Mouse (Mus musculus) urinary bladder, postnatal 10 days (tissue): Measurements from ENCODE around the gene Olfr418.
"Not testable (repeated sequence)": the region's sequence is repeated elsewhere in the genome, so short reads cannot be mapped to it uniquely, and the experiment has no call there.

Experiments used
- DNase-seq: peaks from one replicate; pipeline ENCODE4 v3.0.0; 2022; ENCODE audit warnings: low spot score

Olfr418 gene

DNA sequence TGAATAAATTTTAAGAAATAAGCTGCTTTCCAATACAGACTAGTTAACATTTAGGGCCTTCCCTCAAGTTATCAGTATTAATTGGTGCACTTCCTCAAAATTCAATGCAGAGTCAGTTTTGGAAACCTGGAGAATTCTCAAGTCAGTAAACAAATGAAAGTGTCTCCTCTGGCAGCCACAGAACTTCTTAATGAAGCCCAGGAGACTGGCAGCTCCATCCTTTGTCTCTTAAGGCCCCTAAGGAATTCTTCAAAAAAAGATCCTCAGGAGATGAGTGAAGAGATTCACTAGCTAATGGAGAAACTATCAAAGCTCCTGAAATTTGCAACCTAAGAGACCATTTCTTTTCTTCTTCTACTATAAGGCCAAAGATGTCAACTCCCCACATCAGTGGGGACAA lies at the start of gene Olfr418:
Gene Olfr418, plus strand, starts transcription at position 301 of the 400 bp plus-strand sequence.
- no peak for DNase-seq

DNA sequence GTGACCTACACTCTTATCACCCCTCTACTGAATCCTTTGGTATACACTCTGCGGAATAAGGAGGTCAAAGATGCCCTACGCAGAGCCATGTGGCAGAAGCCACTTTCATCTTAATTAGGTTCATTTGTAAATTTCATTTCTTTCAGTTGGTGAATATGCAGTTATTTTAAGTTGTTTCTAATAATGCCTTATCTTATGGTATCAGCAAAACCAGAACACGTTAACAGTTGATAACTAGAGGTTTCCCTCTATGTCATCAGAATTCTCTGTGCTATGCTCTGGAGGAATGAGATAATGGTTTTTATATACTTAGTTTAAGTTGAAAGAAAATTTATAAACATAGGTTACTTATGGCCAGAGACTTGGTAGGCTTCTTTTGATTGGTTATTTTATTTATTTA lies 49.3 kb upstream of the Olfr418 start:
- no peak for DNase-seq

DNA sequence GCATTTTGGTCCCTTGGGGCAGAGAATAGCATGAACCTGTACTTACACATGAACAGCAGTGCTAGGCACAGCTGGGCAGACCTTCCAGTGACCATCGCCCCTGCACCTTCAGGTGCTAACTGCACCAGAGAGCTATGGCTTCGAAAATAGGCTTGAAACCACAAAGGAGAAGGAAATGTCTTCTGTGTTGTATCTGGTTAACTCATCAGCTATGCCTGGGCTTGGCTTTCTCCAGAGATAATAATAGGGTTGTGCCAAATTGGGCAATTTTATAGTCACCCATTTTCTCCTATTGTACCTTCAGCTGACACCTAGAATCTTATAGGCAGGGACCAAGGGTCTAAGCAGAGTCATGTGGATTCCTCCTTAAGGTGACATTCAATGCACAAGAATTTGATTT lies 38.7 kb upstream of the Olfr418 start, which contains the start of gene Fcer1a:
Gene Fcer1a, minus strand, starts transcription at position 134 of the 400 bp plus-strand sequence.
- no peak for DNase-seq

DNA sequence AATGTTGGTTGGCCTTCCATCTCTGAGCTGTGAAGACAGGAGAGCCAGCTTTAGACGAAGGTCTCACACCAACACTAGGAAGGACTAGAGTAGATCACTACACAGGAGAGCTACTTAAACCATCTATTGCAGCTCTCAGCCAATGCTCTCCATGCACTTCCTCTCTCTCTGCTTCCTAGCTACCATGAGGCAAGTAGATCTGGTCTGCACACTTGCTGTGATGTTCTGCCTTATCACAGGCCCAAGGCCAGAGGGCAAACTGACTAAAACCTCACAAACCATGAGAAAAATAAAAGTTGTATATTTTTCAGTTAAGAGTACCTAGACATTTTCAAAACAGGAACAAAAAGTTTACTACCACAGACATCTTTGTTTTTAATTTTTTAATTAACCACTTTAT lies 28.8 kb upstream of the Olfr418 start:
- not testable (repeated sequence) for DNase-seq

DNA sequence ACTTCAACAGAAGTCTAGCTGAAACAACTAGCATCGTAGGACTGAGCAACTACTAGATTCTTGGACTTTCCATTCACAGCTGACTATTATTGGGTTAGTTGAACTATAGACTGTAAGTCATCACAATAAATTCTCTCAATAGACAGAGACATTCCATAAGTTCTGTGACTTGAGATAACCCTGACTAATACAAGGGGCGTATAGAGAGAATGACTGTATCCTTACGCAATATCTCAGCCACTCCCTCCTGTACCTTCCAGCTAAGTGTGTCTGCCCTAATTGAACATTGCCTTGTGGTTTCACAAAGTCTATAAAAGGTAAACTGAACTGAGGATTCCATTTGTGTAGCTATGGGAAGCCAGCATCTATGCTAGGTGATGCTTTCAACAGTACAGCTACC lies 15.9 kb upstream of the Olfr418 start:
- DNase-seq = no peak

DNA sequence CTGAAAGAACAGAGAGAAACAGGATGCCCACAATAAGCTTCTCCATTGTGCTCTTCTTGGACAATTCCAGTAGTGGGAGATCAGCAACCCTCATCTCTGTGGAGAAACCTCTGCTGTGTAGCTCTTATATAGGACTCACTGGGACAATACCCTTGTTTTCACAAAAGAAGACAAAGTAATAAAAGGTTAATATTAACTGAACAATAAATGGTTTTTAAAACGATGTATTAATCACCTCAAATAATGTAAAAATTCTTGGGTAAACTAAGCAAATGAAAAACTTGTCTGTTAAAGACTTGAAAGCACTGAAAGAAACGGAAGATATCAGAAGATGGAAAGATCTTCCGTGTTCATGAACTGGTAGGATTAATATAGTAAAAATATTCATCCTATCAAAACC lies 11.9 kb downstream of the Olfr418 start, which contains the start of gene Mptx2:
Gene Mptx2, minus strand, starts transcription at position 101 of the 400 bp plus-strand sequence.
- DNase-seq = no peak

DNA sequence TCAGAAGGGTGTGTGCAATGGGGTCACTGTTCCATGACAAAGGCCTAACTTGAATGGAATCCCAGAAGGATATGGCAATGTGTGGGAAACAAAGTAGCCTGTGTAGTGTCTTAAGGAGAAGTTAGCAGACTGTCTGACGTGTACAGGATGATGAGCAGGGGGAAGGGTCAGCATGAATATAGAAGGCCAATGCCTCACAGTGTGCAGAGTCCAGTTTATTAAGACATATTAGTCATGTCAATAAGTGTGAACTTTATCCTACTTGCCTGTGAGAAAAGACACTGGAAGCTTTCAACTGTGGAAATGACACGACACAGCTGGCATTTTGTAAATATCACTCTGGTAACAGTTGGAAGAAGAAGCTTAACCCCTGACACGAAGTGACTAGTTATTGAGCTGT lies 37.0 kb downstream of the Olfr418 start:
- DNase-seq = not testable (repeated sequence)

DNA sequence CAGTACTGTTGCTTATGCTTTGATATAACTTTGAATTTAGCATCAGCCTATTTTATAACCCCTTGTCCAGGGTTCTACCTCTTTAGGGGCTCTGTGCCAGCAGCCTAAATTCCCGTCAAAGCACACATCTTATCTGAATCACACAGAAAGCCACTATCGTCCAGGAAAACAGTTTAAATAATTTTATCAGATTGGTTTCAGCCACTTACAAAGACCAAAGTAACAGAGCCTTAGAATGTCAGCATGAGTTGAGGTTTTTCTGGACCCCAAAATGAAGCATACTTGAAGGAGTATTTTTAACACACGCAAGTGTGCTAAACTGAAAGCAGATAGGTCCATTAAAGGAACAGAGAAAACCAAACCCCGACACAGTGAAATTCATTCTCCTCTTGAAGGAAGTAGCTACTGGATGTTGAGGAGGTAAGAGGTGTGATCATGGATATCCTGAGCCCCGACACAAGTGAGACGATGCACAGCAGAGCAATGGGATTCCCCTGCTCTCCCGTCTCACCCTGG lies 47.8 kb downstream of the Olfr418 start:
- DNase-seq = not testable (repeated sequence)

DNA sequence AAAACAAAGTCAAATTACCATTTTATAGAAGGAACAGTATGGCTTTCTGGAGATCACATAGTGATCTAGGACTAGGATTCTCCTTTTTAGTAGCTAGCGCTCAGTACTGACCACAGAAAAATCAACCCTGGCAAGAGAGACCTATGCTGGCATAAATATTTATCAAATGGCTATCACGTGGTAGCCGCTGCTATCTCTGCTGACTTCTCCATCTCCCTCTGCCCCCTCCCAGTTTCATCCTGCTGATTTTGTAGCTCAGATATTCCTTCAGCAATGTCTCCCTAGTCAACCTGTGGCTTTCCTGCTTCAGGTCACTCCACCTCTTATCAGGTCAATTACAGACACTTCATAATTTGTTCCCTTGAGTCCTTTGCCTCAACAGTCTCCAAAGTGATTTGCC lies 49.9 kb downstream of the Olfr418 start:
- DNase-seq = no peak

DNA sequence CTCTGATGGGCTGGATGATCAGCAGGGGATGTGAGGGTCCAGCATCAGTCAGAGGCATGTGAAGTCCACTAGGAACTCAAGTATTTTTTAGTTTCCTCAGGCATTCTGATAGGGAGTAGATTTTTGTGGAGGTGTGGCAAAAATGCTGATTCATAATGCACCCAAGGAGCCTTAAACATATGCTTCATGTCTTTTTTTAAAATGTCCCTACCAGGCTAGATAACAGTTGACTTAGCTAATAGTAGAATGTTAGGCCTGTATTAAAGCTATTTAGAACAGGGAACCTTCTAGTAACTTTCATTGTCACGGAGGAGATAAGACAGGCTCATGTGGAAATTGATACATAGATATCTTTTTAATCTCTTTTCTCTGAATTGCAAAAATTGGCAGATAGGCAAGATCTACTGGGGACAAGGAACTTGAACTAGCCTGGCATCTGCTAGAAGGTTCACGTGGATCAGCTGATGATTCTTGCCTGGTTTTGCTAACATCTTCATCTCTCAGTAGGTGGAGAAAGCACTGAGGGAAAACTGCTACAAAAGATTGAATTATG lies 52.2 kb downstream of the Olfr418 start:
- DNase-seq = no peak

DNA sequence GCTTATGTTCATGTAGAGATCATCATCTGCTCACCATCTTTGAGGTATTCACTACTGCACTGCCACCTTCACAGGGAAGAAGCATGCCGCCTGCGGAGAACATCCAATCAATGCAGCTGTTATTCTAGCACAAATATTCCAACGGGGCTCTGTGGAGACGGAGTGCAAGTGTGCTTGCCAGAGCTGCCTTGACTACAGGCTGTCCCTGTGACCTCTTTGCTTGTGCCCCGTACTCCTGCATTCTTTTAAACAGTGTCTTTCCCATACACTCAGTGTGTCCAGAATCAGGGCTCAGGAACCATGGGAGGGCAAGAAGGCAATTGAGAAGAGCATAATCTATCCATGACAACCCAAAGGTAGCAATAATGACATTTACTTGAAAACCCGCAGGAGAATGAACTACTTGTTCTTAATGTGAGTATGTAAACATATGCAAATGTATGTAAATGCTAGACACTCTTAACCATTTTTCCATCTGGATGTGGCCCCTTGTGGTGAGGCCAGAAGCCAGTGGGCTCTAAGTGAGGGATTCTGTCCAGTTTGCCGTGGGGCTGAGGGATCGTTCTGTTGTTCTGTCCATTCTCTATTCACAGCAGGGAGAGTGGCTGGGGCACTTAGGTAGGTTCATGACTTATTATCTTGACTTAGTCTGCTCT lies 55.9 kb downstream of the Olfr418 start:
- DNase-seq = no peak

DNA sequence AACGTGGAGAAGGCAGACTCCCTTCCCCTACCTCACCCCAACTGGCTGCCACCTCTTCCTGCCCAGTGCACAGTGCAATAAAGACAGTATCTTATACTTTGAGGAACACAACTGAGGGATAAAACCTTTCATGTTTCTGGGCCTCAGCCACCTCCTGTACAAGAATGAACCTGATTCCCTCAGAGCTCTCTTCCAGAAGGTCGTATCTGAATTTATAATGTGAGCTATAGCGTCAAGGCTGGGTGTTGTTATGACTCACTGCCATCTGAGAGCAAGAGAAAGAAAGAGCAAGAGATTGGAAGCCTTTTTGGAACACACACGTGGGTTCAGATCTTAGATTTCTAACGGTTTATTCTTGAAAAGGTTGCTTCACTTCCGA lies 56.4 kb downstream of the Olfr418 start:
- DNase-seq = no peak
